Mouse (Mus musculus) midbrain, embryonic 10.5 days (tissue): ENCODE measurements around the gene Olfr883. TPM values are rescaled to one million over a fixed set of nuclear protein-coding genes. Genes with fewer than 3 reads are reported as not detected.

Experiments
- DNase-seq: peaks from one replicate; pipeline ENCODE4 v3.0.0-alpha.2; 2017; ENCODE audit warnings: low spot score
- H3K27ac ChIP-seq: fragments of 300-500 bp; sonication (generic); replicated peaks from 2 replicates; pipeline ENCODE4 v1.5.1; 2016; ENCODE audit warnings: mild to moderate bottlenecking
- H3K27me3 ChIP-seq: fragments of 300-500 bp; sonication (generic); 2 replicates; pipeline ENCODE4 v1.6.1; 2016; ENCODE audit warnings: low read depth, mild to moderate bottlenecking; ENCODE audit not compliant: poor library complexity, severe bottlenecking
- H3K36me3 ChIP-seq: fragments of 300-500 bp; sonication (generic); 2 replicates; pipeline ENCODE4 v1.6.1; 2016; ENCODE audit warnings: mild to moderate bottlenecking, moderate library complexity
- H3K4me1 ChIP-seq: fragments of 300-500 bp; sonication (generic); 2 replicates; pipeline ENCODE4 v1.6.1; 2016
- H3K4me3 ChIP-seq: fragments of 300-500 bp; sonication (generic); 2 replicates; pipeline ENCODE4 v1.5.1; 2016; ENCODE audit warnings: mild to moderate bottlenecking, moderate library complexity
- H3K9me3 ChIP-seq: fragments of 300-500 bp; sonication (generic); replicated peaks from 2 replicates; pipeline ENCODE4 v1.6.1; 2016; ENCODE audit warnings: mild to moderate bottlenecking
- WGBS: fragments of 180-500 bp; shearing (Covaris S2); methylation state at CpG from one replicate; pipeline ENCODE4 v1.1.7; 2016; 5-methylcytosine and 5-hydroxymethylcytosine counted together
- polyA plus RNA-seq: library from polyadenylated mRNA; unstranded; fragments of >200 nt; fragmentation: Nextera tagmentation; extraction: Ambion mirVana; gene quantifications from 2 replicates; pipeline ENCODE4 v1.2.1, GENCODE M21; 2016

The Olfr883 gene
- not detected in 2 replicates for polyA plus RNA-seq

- Histone ChIP-seq H3K4me3 (no peak within 1 kb of the TSS), H3K36me3 (no peaks in the 10 kb centered on the region), H3K27ac (no peak within 1 kb of the TSS), H3K27me3 (no peaks in the 10 kb centered on the region), H3K9me3 (no peaks in the 10 kb centered on the region), H3K4me1 (no peaks in the 10 kb centered on the region)
- WGBS, result 94% methylated on average over 1 of the region's 1 CpGs
- no peak for DNase-seq
Measured at GRCm38 (mm10) chr9:38025508-38025907, at the start of gene Olfr883. TSS of gene Olfr883 (plus strand) at chr9:38025808.

DNA sequence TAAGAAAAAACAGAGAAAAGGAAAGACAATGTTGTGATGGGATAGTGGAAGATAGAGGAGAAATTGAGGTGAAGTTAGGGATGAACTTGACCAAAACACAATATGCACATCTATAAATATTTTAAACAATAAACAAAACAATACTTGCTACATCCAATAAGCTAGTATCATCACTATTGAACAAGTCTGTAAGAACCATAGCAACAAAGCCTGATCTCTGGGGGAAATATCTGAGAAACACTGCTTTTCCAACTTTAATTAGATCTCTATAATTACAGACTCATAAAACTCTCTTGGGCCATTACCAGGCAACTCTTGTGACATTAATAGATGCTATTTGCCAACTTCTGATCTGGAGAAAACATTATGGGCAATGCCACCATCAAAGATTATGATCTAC is 34.1 kb upstream of the Olfr883 start, which contains the start of gene Olfr881:
Gene Olfr881 (plus strand): TSS at position 301 of the 400 bp plus-strand sequence.
- no peaks in the 10 kb centered on the region for H3K9me3 ChIP-seq
- H3K4me1 ChIP-seq, result no peaks in the 10 kb centered on the region
- DNase-seq, result no peak
- H3K4me3 ChIP-seq, result no peak within 1 kb of the TSS
- no peak within 1 kb of the TSS for H3K27ac ChIP-seq
- H3K27me3 ChIP-seq, result no peaks in the 10 kb centered on the region
- no peaks in the 10 kb centered on the region for H3K36me3 ChIP-seq

DNA sequence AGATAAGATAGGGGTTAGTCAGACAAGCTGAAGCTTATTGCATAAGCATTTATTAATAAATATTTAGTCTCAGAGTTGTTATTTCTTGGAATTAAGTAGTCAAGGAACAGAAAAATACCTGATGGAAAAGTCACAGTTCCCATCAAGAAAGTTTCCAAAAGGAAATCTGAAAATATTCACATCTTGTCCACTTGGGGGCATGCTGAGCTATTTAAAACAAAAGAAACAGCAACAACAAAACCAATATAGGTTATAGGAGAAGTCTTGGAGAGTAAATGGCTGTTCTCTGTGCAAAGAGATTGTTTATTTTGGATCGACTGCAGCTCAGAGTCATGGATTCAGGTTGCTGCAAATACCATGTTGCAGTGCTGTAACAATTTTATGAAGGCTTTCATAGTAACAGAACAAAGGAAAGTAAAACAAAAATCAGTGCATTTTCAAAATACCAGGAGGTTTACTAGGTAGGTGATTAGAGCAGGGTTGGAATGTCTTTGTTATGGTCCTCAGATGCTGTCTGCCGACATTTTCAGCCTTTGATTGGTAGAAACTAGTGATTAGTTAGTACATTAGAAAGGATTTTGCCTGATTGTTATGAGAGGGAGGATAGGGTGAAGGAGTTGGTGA is 26.9 kb upstream of the Olfr883 start:
- H3K4me3 ChIP-seq, result no peak overlapping the region
- no peaks in the 10 kb centered on the region for H3K27me3 ChIP-seq
- H3K4me1 ChIP-seq, result no peaks in the 10 kb centered on the region
- H3K27ac ChIP-seq, result no peak overlapping the region
- H3K36me3 ChIP-seq, result no peaks in the 10 kb centered on the region
- DNase-seq, result no peak
- no peaks in the 10 kb centered on the region for H3K9me3 ChIP-seq
- 58% methylated on average over 2 of the region's 2 CpGs for WGBS

GRCm38 (mm10) chr9:38000021-38000420 is 25.6 kb upstream of the Olfr883 start:
- H3K4me3 ChIP-seq, result no peak overlapping the region
- no peaks in the 10 kb centered on the region for H3K27me3 ChIP-seq
- DNase-seq, result no peak
- H3K27ac ChIP-seq, result no peak overlapping the region
- H3K9me3 ChIP-seq, result no peaks in the 10 kb centered on the region
- no peaks in the 10 kb centered on the region for H3K4me1 ChIP-seq
- WGBS, result 78% methylated on average over 1 of the region's 1 CpGs
- no peaks in the 10 kb centered on the region for H3K36me3 ChIP-seq

- Histone ChIP-seq H3K4me3 (no peak within 1 kb of the TSS), H3K27me3 (no peaks in the 10 kb centered on the region), H3K4me1 (no peaks in the 10 kb centered on the region), H3K9me3 (no peaks in the 10 kb centered on the region), H3K36me3 (no peaks in the 10 kb centered on the region), H3K27ac (no peak within 1 kb of the TSS)
- WGBS, result 72% methylated on average over 1 of the region's 1 CpGs
- no peak for DNase-seq
Measured at GRCm38 (mm10) chr9:38046255-38046654, 20.6 kb downstream of the Olfr883 start, which contains the start of gene Olfr884. TSS of gene Olfr884 (plus strand) at chr9:38046555.

GRCm38 (mm10) chr9:38061022-38061421 is 35.4 kb downstream of the Olfr883 start, which contains the start of gene Olfr885:
TSS of gene Olfr885 (plus strand) at chr9:38061322.
- 83% methylated on average over 3 of the region's 3 CpGs for WGBS
- H3K36me3 ChIP-seq, result no peaks in the 10 kb centered on the region
- no peaks in the 10 kb centered on the region for H3K9me3 ChIP-seq
- no peaks in the 10 kb centered on the region for H3K27me3 ChIP-seq
- DNase-seq, result no peak
- H3K4me1 ChIP-seq, result no peaks in the 10 kb centered on the region
- no peak within 1 kb of the TSS for H3K27ac ChIP-seq
- no peak within 1 kb of the TSS for H3K4me3 ChIP-seq

Other genes starting within 250 kb of the Olfr883 start
- not detected in 2 replicates for gene Olfr876, start 222.8 kb upstream of the Olfr883 start, polyA plus RNA-seq
- not detected in 2 replicates for gene Olfr877, start 171.5 kb upstream of the Olfr883 start, polyA plus RNA-seq
- not detected in 2 replicates for gene Olfr145, start 129.1 kb upstream of the Olfr883 start, polyA plus RNA-seq
- gene Olfr878, start 108.0 kb upstream of the Olfr883 start, polyA plus RNA-seq, result not detected in 2 replicates
- not detected in 2 replicates for gene Olfr881, start 34.0 kb upstream of the Olfr883 start, polyA plus RNA-seq
- gene Olfr884, start 20.7 kb downstream of the Olfr883 start, polyA plus RNA-seq, result not detected in 2 replicates
- not detected in 2 replicates for gene Olfr885, start 35.5 kb downstream of the Olfr883 start, polyA plus RNA-seq
- not detected in 2 replicates for gene Olfr887, start 58.3 kb downstream of the Olfr883 start, polyA plus RNA-seq
- gene Olfr888, start 82.3 kb downstream of the Olfr883 start, polyA plus RNA-seq, result not detected in 2 replicates
- 0.11 and 0.16 TPM in 2 replicates for gene Olfr889, start 89.4 kb downstream of the Olfr883 start, polyA plus RNA-seq
- not detected in 2 replicates for gene Olfr890, start 116.7 kb downstream of the Olfr883 start, polyA plus RNA-seq
- not detected in 2 replicates for gene Olfr891, start 155.0 kb downstream of the Olfr883 start, polyA plus RNA-seq
- not detected in 2 replicates for gene Olfr893, start 182.6 kb downstream of the Olfr883 start, polyA plus RNA-seq
- not detected in 2 replicates for gene Olfr894, start 192.2 kb downstream of the Olfr883 start, polyA plus RNA-seq
- gene Olfr143, start 227.0 kb downstream of the Olfr883 start, polyA plus RNA-seq, result not detected in 2 replicates
- not detected in 2 replicates for gene Olfr895, start 242.0 kb downstream of the Olfr883 start, polyA plus RNA-seq